Mouse (Mus musculus) layer of hippocampus, adult 2 months (tissue): ENCODE data around the gene Decr2. TPM values are rescaled to one million over a fixed set of nuclear protein-coding genes. Genes with fewer than 3 reads are reported as not detected.
"Not testable (repeated sequence)": the region's sequence is repeated elsewhere in the genome, so short reads cannot be mapped to it uniquely, and the experiment has no call there.

ENCODE experiments used
- DNase-seq, 2 experiments: peaks; one replicate each; pipeline ENCODE4 v3.0.0; 2022; ENCODE audit warnings: low spot score in 2 of 2
- H3K27ac ChIP-seq: fragments of 200-600 bp; 2 replicates; pipeline ENCODE4 v1.8.1; 2022
- H3K4me3 ChIP-seq: fragments of 200-600 bp; 2 replicates; pipeline ENCODE4 v1.8.1; 2022; ENCODE audit warnings: mild to moderate bottlenecking
- CTCF ChIP-seq: fragments of 200-600 bp; conservative IDR thresholded peaks from 2 replicates; pipeline ENCODE4 v1.8.1; 2022; ENCODE audit warnings: antibody characterized with exemption, mild to moderate bottlenecking, moderate library complexity
- total RNA-seq, 2 experiments: library from RNA; stranded (reverse); gene quantifications; 2 replicates each; pipeline ENCODE4 v1.2.3; 2021

Gene Decr2
- total RNA-seq, 2 experiments from 2014 or later = 26.7 to 28.9 TPM

GRCm38 (mm10) chr17:26105619-26106018, 15.5 kb upstream of the Decr2 start:
- Histone ChIP-seq H3K4me3 (no peak overlapping the region), H3K27ac (no peak overlapping the region)
- TF ChIP-seq CTCF = no peak
- DNase-seq = no peak

GRCm38 (mm10) chr17:26101478-26101877, 11.3 kb upstream of the Decr2 start:
- DNase-seq = no peak
- Histone ChIP-seq H3K4me3 (no peak overlapping the region), H3K27ac (no peak overlapping the region)
- TF ChIP-seq CTCF = no peak

- H3K27ac ChIP-seq = no peak overlapping the region
- TF ChIP-seq CTCF = no peak
- no peak for DNase-seq
- no peak overlapping the region for H3K4me3 ChIP-seq
Measured at GRCm38 (mm10) chr17:26100166-26100565, 10.0 kb upstream of the Decr2 start.

- not testable (repeated sequence) for DNase-seq, H3K27ac ChIP-seq, H3K4me3 ChIP-seq
- TF ChIP-seq CTCF = peak; percentile 77
Measured at GRCm38 (mm10) chr17:26099316-26099715, 9.2 kb upstream of the Decr2 start.

GRCm38 (mm10) chr17:26098461-26098860, 8.3 kb upstream of the Decr2 start:
- Histone ChIP-seq H3K4me3 (no peak overlapping the region), H3K27ac (no peak overlapping the region)
- DNase-seq = no peak
- no peak for TF ChIP-seq CTCF

GRCm38 (mm10) chr17:26095121-26095740, 5.1 kb upstream of the Decr2 start, which contains the start of gene Nme4:
TSS of gene Nme4 (minus strand) at chr17:26095602.
- Histone ChIP-seq H3K4me3 (peak within 1 kb of the TSS; percentile 62), H3K27ac (peak within 1 kb of the TSS; percentile 78)
- 0 out of 2 replicates have a peak, but pooled peaks have one; percentile 7 for TF ChIP-seq CTCF
- peak; percentile 65 to 71 for DNase-seq

GRCm38 (mm10) chr17:26094531-26095110, 4.5 kb upstream of the Decr2 start:
- no peak for DNase-seq
- no peak for TF ChIP-seq CTCF
- Histone ChIP-seq H3K4me3 (peak overlapping the region; percentile 62), H3K27ac (peak overlapping the region; percentile 78)

GRCm38 (mm10) chr17:26087059-26087564, 3.0 kb downstream of the Decr2 start:
- Histone ChIP-seq H3K4me3 (no peak overlapping the region), H3K27ac (no peak overlapping the region)
- DNase-seq = no peak
- TF ChIP-seq CTCF = no peak

GRCm38 (mm10) chr17:26080867-26081266, 9.3 kb downstream of the Decr2 start:
- H3K27ac ChIP-seq = no peak overlapping the region
- no peak for TF ChIP-seq CTCF
- H3K4me3 ChIP-seq = no peak overlapping the region
- DNase-seq = no peak

- Histone ChIP-seq H3K4me3 (peak overlapping the region; percentile 28), H3K27ac (peak overlapping the region; percentile 73)
- DNase-seq = peak in 1 of 2 experiments; percentile 48
- peak; percentile 32 for TF ChIP-seq CTCF
Measured at GRCm38 (mm10) chr17:26078851-26079250, 11.3 kb downstream of the Decr2 start.

GRCm38 (mm10) chr17:26075246-26075645, 14.9 kb downstream of the Decr2 start:
- H3K27ac ChIP-seq = no peak overlapping the region
- no peak for DNase-seq

GRCm38 (mm10) chr17:26070136-26070535, 20.0 kb downstream of the Decr2 start:
- no peak for TF ChIP-seq CTCF
- peak overlapping the region; percentile 83 for H3K4me3 ChIP-seq
- peak overlapping the region; percentile 93 for H3K27ac ChIP-seq
- no peak for DNase-seq

More at GRCm38 (mm10) chr17:26075246-26075645, 14.9 kb downstream of the Decr2 start:
- no peak overlapping the region for H3K4me3 ChIP-seq
- no peak for TF ChIP-seq CTCF

- Histone ChIP-seq H3K4me3 (peak within 1 kb of the TSS; percentile 83), H3K27ac (peak within 1 kb of the TSS; percentile 93)
- no peak for TF ChIP-seq CTCF
- DNase-seq = peak; percentile 74 to 85
Measured at GRCm38 (mm10) chr17:26068831-26069739, 21.1 kb downstream of the Decr2 start, which contains the start of gene Rab11fip3. TSS of gene Rab11fip3 (minus strand) at chr17:26069555.
